Mouse (Mus musculus): ENCODE results near the gene Eif2d.

- TF ChIP-seq CTCF (IDR thresholded peaks at IDR 0.05; ENCODE audit: low read depth) (no peak), EP300 (IDR thresholded peaks at IDR 0.05; ENCODE audit: low read depth) (no peak)
Observed at GRCm38 (mm10) chr1:131199118-131199821, 46.3 kb downstream of the Eif2d start.

All from liver, embryonic 14.5 days (tissue).